Mouse (Mus musculus) forebrain, postnatal 0 days (tissue): Measurements from ENCODE around the gene She. TPM values are rescaled to one million over a fixed set of nuclear protein-coding genes. Genes with fewer than 3 reads are reported as not detected.
A peak's percentile ranks its signal among the peaks of the same experiment; 100 is the strongest.

Experiments
- ATAC-seq: fragments of 200-750 bp; cut with Nextera tagmentation; 2 replicates; pipeline ENCODE4 v1.8.0; 2017; ENCODE audit warnings: mild to moderate bottlenecking, moderate library complexity
- DNase-seq: peaks from one replicate; pipeline ENCODE4 v3.0.0-alpha.2; 2015
- H3K27ac ChIP-seq: fragments of 300-500 bp; sonication (generic); 2 replicates; pipeline ENCODE4 v1.5.1; 2014; ENCODE audit warnings: low read depth, mild to moderate bottlenecking, antibody characterized with exemption, low read length, moderate library complexity, mixed read lengths
- H3K27me3 ChIP-seq: fragments of 300-500 bp; sonication (generic); 2 replicates; pipeline ENCODE4 v1.6.1; 2014; ENCODE audit warnings: mild to moderate bottlenecking, low read length, mixed read lengths; ENCODE audit not compliant: insufficient read depth
- H3K36me3 ChIP-seq: fragments of 300-500 bp; sonication (generic); 2 replicates; pipeline ENCODE4 v1.6.1; 2014; ENCODE audit warnings: mild to moderate bottlenecking, moderate library complexity; ENCODE audit not compliant: insufficient read depth
- H3K4me1 ChIP-seq: fragments of 300-500 bp; sonication (generic); 2 replicates; pipeline ENCODE4 v1.6.1; 2014; ENCODE audit warnings: antibody characterized with exemption; ENCODE audit not compliant: insufficient read depth
- H3K4me2 ChIP-seq: fragments of 300-500 bp; sonication (generic); 2 replicates; pipeline ENCODE4 v1.6.1; 2014; ENCODE audit warnings: low read depth, mild to moderate bottlenecking, moderate library complexity
- H3K4me3 ChIP-seq: fragments of 300-500 bp; sonication (generic); 2 replicates; pipeline ENCODE4 v1.5.1; 2014; ENCODE audit warnings: low read depth, low read length, mixed read lengths
- H3K9ac ChIP-seq: fragments of 300-500 bp; sonication (generic); 2 replicates; pipeline ENCODE4 v1.6.1; 2014; ENCODE audit warnings: mild to moderate bottlenecking
- H3K9me3 ChIP-seq: fragments of 300-500 bp; sonication (generic); 2 replicates; pipeline ENCODE4 v1.6.1; 2016; ENCODE audit warnings: low read length
- CTCF ChIP-seq: sonication (generic); IDR thresholded peaks from 2 replicates; pipeline ENCODE4 v1.5.1; 2016; ENCODE audit warnings: antibody characterized with exemption, control low read depth, low read depth
- WGBS: fragments of 180-500 bp; shearing (Covaris S2); extraction: QIAGEN DNeasy Blood & Tissue Kit; methylation state at CpG from one replicate; pipeline ENCODE4 v1.1.7; 2014; 5-methylcytosine and 5-hydroxymethylcytosine counted together
- polyA plus RNA-seq: library from polyadenylated mRNA; unstranded; fragments of >200 nt; fragmentation: Nextera tagmentation; extraction: Ambion mirVana; gene quantifications from 2 replicates; pipeline ENCODE4 v1.2.1, GENCODE M21; 2015
- total RNA-seq: library from RNA; depleted of rRNA; stranded (reverse); fragments of >200 nt; gene quantifications from 2 replicates; pipeline ENCODE4 v1.2.3, GENCODE M21; 2014

She gene
- total and polyA plus RNA-seq, 2 experiments from 2014 or later: 0.86 to 2.1 TPM

GRCm38 (mm10) chr3:89814051-89814450, 17.1 kb upstream of the She start:
- 0 out of 2 replicates have a peak, but pooled peaks cover 4% of the 10 kb centered on the region for H3K9me3 ChIP-seq
- no peaks in the 10 kb centered on the region for H3K27me3 ChIP-seq
- no peak overlapping the region for H3K4me3 ChIP-seq
- TF ChIP-seq CTCF: no peak
- no peak overlapping the region for H3K27ac ChIP-seq
- DNase-seq (no peak), ATAC-seq (no peak)
- 79% methylated on average over 7 of the region's 7 CpGs for WGBS
- no peak overlapping the region for H3K4me2 ChIP-seq
- H3K36me3 ChIP-seq: no peaks in the 10 kb centered on the region
- H3K9ac ChIP-seq: no peak overlapping the region
- no peaks in the 10 kb centered on the region for H3K4me1 ChIP-seq

GRCm38 (mm10) chr3:89817056-89817455, 14.1 kb upstream of the She start:
- Histone ChIP-seq H3K36me3 (no peaks in the 10 kb centered on the region), H3K4me2 (no peak overlapping the region), H3K9ac (no peak overlapping the region), H3K9me3 (no peaks in the 10 kb centered on the region), H3K4me1 (no peaks in the 10 kb centered on the region), H3K27me3 (no peaks in the 10 kb centered on the region), H3K27ac (no peak overlapping the region), H3K4me3 (no peak overlapping the region)
- peak; percentile 31; the same call in 1 of the 2 replicates for TF ChIP-seq CTCF
- 71% methylated on average over 4 of the region's 4 CpGs for WGBS
- no peak for ATAC-seq
- DNase-seq: no peak

GRCm38 (mm10) chr3:89818605-89819004, 12.6 kb upstream of the She start:
- WGBS: 72% methylated on average over 3 of the region's 3 CpGs
- Histone ChIP-seq H3K9me3 (no peaks in the 10 kb centered on the region), H3K36me3 (no peaks in the 10 kb centered on the region), H3K4me1 (no peaks in the 10 kb centered on the region), H3K27me3 (no peaks in the 10 kb centered on the region), H3K9ac (no peak overlapping the region), H3K27ac (no peak overlapping the region), H3K4me3 (no peak overlapping the region), H3K4me2 (no peak overlapping the region)
- ATAC-seq (no peak), DNase-seq (no peak)
- no peak for TF ChIP-seq CTCF

- 71% methylated on average over 7 of the region's 7 CpGs for WGBS
- Histone ChIP-seq H3K4me2 (no peak overlapping the region), H3K4me1 (no peaks in the 10 kb centered on the region), H3K27ac (no peak overlapping the region), H3K27me3 (no peaks in the 10 kb centered on the region), H3K9me3 (no peaks in the 10 kb centered on the region), H3K9ac (no peak overlapping the region), H3K4me3 (no peak overlapping the region), H3K36me3 (no peaks in the 10 kb centered on the region)
- ATAC-seq (no peak), DNase-seq (no peak)
- no peak for TF ChIP-seq CTCF
These were observed 11.3 kb upstream of the She start for GRCm38 (mm10) chr3:89819897-89820296.

GRCm38 (mm10) chr3:89820311-89821095, 10.7 kb upstream of the She start:
- Histone ChIP-seq H3K9ac (no peak overlapping the region), H3K27me3 (no peaks in the 10 kb centered on the region), H3K4me1 (no peaks in the 10 kb centered on the region), H3K4me2 (no peak overlapping the region), H3K36me3 (no peaks in the 10 kb centered on the region), H3K27ac (no peak overlapping the region), H3K4me3 (no peak overlapping the region), H3K9me3 (no peaks in the 10 kb centered on the region)
- no peak for TF ChIP-seq CTCF
- no peak for DNase-seq
- WGBS: 90% methylated on average over 12 of the region's 12 CpGs
- no peak for ATAC-seq

GRCm38 (mm10) chr3:89821096-89821513, 10.1 kb upstream of the She start:
- H3K4me2 ChIP-seq: no peak overlapping the region
- DNase-seq: no peak
- no peak for TF ChIP-seq CTCF
- no peak overlapping the region for H3K27ac ChIP-seq
- ATAC-seq: no peak
- H3K4me1 ChIP-seq: no peaks in the 10 kb centered on the region
- H3K36me3 ChIP-seq: no peaks in the 10 kb centered on the region
- no peaks in the 10 kb centered on the region for H3K9me3 ChIP-seq
- no peaks in the 10 kb centered on the region for H3K27me3 ChIP-seq
- WGBS: 88% methylated on average over 11 of the region's 11 CpGs
- no peak overlapping the region for H3K4me3 ChIP-seq
- H3K9ac ChIP-seq: no peak overlapping the region

- no peak overlapping the region for H3K27ac ChIP-seq
- DNase-seq: no peak
- ATAC-seq: no peak
- WGBS: 76% methylated on average over 10 of the region's 10 CpGs
- no peak overlapping the region for H3K9ac ChIP-seq
- H3K27me3 ChIP-seq: no peaks in the 10 kb centered on the region
- no peak for TF ChIP-seq CTCF
- H3K4me2 ChIP-seq: no peak overlapping the region
- H3K4me3 ChIP-seq: no peak overlapping the region
- H3K9me3 ChIP-seq: no peaks in the 10 kb centered on the region
- H3K36me3 ChIP-seq: no peaks in the 10 kb centered on the region
- H3K4me1 ChIP-seq: no peaks in the 10 kb centered on the region
These were observed 9.4 kb upstream of the She start for GRCm38 (mm10) chr3:89821548-89822480.
